Mouse (Mus musculus) kidney, adult 2 months (tissue): ENCODE measurements around the gene Parp2.

Source experiments
- CTCF ChIP-seq: fragments of 200-500 bp; conservative IDR thresholded peaks from 2 replicates; pipeline ENCODE4 v1.5.1; 2011; ENCODE audit warnings: low read depth, mild to moderate bottlenecking, control low read depth, low read length, moderate library complexity, mixed read lengths; ENCODE audit not compliant: insufficient read depth, insufficient read length
- POLR2A ChIP-seq: fragments of 200-500 bp; IDR thresholded peaks from one replicate; pipeline ENCODE4 v1.6.1; 2011; ENCODE audit warnings: low read depth, low read length, control low read depth

GRCm38 (mm10) chr14:50833964-50834363 is 26.3 kb downstream of the Parp2 start:
- TF ChIP-seq CTCF (no peak), POLR2A (no peak)
